Mouse (Mus musculus): ENCODE measurements around the gene Gm7849.
"Not testable (repeated sequence)": the region's sequence is repeated elsewhere in the genome, so short reads cannot be mapped to it uniquely, and the experiment has no call there.

The Gm7849 gene

DNA sequence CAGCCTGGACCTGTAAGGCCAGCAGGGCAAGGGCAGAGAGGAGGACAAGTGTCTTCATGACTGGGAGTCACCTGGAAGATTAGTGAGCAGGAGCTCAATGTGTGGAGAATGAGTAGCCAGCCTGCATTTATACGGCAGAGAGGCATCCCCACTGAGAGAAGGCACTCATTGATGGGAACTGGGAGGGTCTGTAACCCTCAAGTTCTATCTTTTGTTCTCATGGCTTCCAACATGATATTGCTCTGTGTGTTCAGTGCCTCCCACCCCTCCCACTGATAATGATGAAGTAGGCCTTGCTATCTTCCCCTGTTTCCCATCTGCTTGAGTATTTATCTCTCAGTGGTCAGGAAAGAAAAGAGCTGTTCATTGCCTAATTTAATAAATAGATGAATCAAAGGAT, at the start of gene Gm7849:
Gm7849 (minus strand) TSS at position 101 of the 400 bp plus-strand sequence.
- not testable (repeated sequence) for TF ChIP-seq GATA4 (IDR thresholded peaks at IDR 0.05; ENCODE audit: insufficient replicate concordance, low read length)

DNA sequence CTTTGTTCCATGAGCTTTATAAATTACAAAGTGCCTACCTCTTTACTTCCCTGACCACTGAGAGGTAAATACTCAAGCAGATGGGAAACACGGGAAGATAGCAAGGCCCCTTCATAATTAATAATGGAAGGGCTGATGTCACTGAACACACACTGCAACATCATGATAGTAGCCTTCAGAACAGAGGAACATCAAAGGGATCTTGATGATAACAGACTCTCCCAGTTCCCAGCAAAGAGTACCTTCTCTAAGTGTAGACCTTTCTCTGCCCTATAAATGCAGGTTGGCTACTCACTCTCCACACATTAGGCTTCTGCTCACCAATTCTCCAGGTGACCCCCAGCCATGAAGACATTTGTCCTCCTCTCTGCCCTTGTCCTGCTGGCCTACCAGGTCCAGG, 29.2 kb downstream of the Gm7849 start, which contains the start of gene Defa36:
Defa36 (plus strand) TSS at position 301 of the 400 bp plus-strand sequence.
- not testable (repeated sequence) for TF ChIP-seq GATA4 (IDR thresholded peaks at IDR 0.05; ENCODE audit: insufficient replicate concordance, low read length)

Measured in liver, adult (tissue).